Mouse (Mus musculus) layer of hippocampus, postnatal 36 days (tissue): ENCODE results near the gene Rhod. TPM values are rescaled to one million over a fixed set of nuclear protein-coding genes. Genes with fewer than 3 reads are reported as not detected.
"Not testable (repeated sequence)": the region's sequence is repeated elsewhere in the genome, so short reads cannot be mapped to it uniquely, and the experiment has no call there.

Experiments
- DNase-seq, 2 experiments: peaks; one replicate each; pipeline ENCODE4 v3.0.0; 2022
- total RNA-seq, 2 experiments: library from RNA; stranded (reverse); gene quantifications; 2 replicates each; pipeline ENCODE4 v1.2.3; 2021

Gene Rhod
- total RNA-seq, 2 experiments from 2014 or later: 0.35 to 1.3 TPM

- no peak for DNase-seq
Observed at GRCm38 (mm10) chr19:4398959-4399358, 40.3 kb downstream of the Rhod start.

GRCm38 (mm10) chr19:4398630-4398948, 40.6 kb downstream of the Rhod start:
- DNase-seq: no peak

- peak; percentile 50 to 51 for DNase-seq
Observed at GRCm38 (mm10) chr19:4397798-4398629, 41.2 kb downstream of the Rhod start, which contains the start of gene Kdm2a. TSS of gene Kdm2a (minus strand) at chr19:4398285.

GRCm38 (mm10) chr19:4396998-4397797, 42.0 kb downstream of the Rhod start:
- peak; percentile 92 to 95 for DNase-seq

- DNase-seq: peak; percentile 11 to 19
Observed at GRCm38 (mm10) chr19:4396081-4396997, 42.9 kb downstream of the Rhod start.

- DNase-seq: no peak
Observed at GRCm38 (mm10) chr19:4387276-4387675, 52.0 kb downstream of the Rhod start.

- no peak for DNase-seq
Observed at GRCm38 (mm10) chr19:4385026-4385425, 54.2 kb downstream of the Rhod start.

GRCm38 (mm10) chr19:4384322-4384721, 54.9 kb downstream of the Rhod start:
- DNase-seq: no peak

- no peak for DNase-seq
Observed at GRCm38 (mm10) chr19:4383306-4383705, 55.9 kb downstream of the Rhod start.

- DNase-seq: not testable (repeated sequence)
Observed at GRCm38 (mm10) chr19:4382303-4382702, 56.9 kb downstream of the Rhod start.

Other genes starting within 250 kb of the Rhod start
- gene Tbc1d10c, start 248.1 kb downstream of the Rhod start, total RNA-seq: 1 to 10 TPM in 1 of 2 experiments, under 1 TPM in 1; 0.56 to 1.3 TPM
- 100 to 1,000 TPM; 255 to 265 TPM for gene Ppp1ca, start 247.4 kb downstream of the Rhod start, total RNA-seq
- 1 to 10 TPM; 5.5 to 7.1 TPM for gene Rad9a, start 237.8 kb downstream of the Rhod start, total RNA-seq
- under 1 TPM; 0.32 to 0.83 TPM for gene Clcf1, start 225.2 kb downstream of the Rhod start, total RNA-seq
- not detected for gene AC109138.7, start 225.1 kb downstream of the Rhod start, total RNA-seq
- gene Pold4, start 207.5 kb downstream of the Rhod start, total RNA-seq: 10 to 100 TPM; 12.4 to 16.6 TPM
- gene Ssh3, start 170.3 kb downstream of the Rhod start, total RNA-seq: 10 to 100 TPM; 53.4 to 59.5 TPM
- 10 to 100 TPM; 65.2 to 66.9 TPM for gene Ankrd13d, start 156.3 kb downstream of the Rhod start, total RNA-seq
- gene Grk2, start 133.2 kb downstream of the Rhod start, total RNA-seq: 100 to 1,000 TPM; 195 to 208 TPM
- gene Kdm2a, start 41.1 kb downstream of the Rhod start, total RNA-seq: 10 to 100 TPM; 82.4 to 85.3 TPM
- gene Syt12, start 38.0 kb upstream of the Rhod start, total RNA-seq: 10 to 100 TPM; 26.1 to 30.0 TPM
- not detected for gene 2010003K11Rik, start 59.2 kb upstream of the Rhod start, total RNA-seq
- gene Pcx, start 71.0 kb upstream of the Rhod start, total RNA-seq: 10 to 100 TPM; 56.1 to 61.9 TPM
- gene Lrfn4, start 176.2 kb upstream of the Rhod start, total RNA-seq: 10 to 100 TPM; 35.0 to 35.3 TPM
- 10 to 100 TPM; 23.9 to 26.0 TPM for gene Rce1, start 186.2 kb upstream of the Rhod start, total RNA-seq